Mouse (Mus musculus) cerebellum, adult 2 months (tissue): ENCODE measurements at regions not wholly inside any gene's neighbourhood (a gene's known extent, or its start where the extent isn't known, plus 50 kb on each side); places are given as distances from the start of the nearest gene placed in this dataset.
A peak's percentile ranks its signal among the peaks of the same experiment; 100 is the strongest.

Source experiments
- DNase-seq, 2 experiments: peaks; one replicate each; pipeline ENCODE4 v3.0.0; 2021
- H3K27ac ChIP-seq: fragments of 200-500 bp; 2 replicates; pipeline ENCODE4 v1.5.1; 2012; ENCODE audit warnings: low read length, control low read depth, inconsistent platforms; ENCODE audit not compliant: insufficient read depth
- H3K27me3 ChIP-seq: fragments of 200-500 bp; 2 replicates; pipeline ENCODE4 v1.6.1; 2012; ENCODE audit warnings: inconsistent platforms, mild to moderate bottlenecking, low read length, moderate library complexity; ENCODE audit not compliant: control insufficient read depth, insufficient read depth
- H3K4me1 ChIP-seq: fragments of 200-500 bp; 2 replicates; pipeline ENCODE4 v1.6.1; 2011; ENCODE audit warnings: low read length; ENCODE audit not compliant: control insufficient read depth, insufficient read depth
- H3K4me3 ChIP-seq: fragments of 200-500 bp; replicated peaks from 2 replicates; pipeline ENCODE3; 2011; ENCODE audit warnings: mild to moderate bottlenecking, low read depth, low read length, control low read depth; ENCODE audit not compliant: insufficient read depth
- CTCF ChIP-seq: fragments of 200-500 bp; IDR thresholded peaks from 2 replicates; pipeline ENCODE4 v1.5.1; 2011; ENCODE audit warnings: low read depth, mild to moderate bottlenecking, control low read depth, low read length, moderate library complexity, borderline replicate concordance; ENCODE audit not compliant: insufficient read depth
- POLR2A ChIP-seq: fragments of 200-500 bp; IDR thresholded peaks from 2 replicates; pipeline ENCODE4 v1.6.1; 2011; ENCODE audit warnings: low read length, control low read depth, borderline replicate concordance; ENCODE audit not compliant: insufficient read depth
- WGBS: fragments of 180-500 bp; shearing (Covaris S2); methylation state at CpG from one replicate; pipeline ENCODE4 v1.1.7; 2018; 5-methylcytosine and 5-hydroxymethylcytosine counted together

DNA sequence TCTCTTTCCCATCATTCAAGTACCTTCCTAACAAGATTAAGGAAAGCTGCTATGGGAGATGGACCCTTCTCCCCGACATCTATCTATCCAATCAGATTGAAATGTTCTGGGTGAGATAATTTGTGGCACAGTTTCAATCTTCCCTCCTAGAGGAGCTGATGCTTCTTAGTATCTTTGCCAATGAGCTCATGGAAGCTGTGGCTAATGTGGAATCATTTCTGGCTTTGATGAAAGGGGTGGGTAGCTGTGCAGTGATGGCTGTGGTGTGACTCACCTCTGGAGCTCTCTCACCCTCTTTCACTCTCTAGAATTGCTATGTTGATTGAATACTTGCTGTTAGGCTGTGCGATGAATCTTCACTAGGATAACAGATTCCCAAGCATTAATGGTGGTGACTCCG lies 411.1 kb upstream of the Slc30a5 start:
- Histone ChIP-seq H3K27me3 (no peaks in the 10 kb centered on the region), H3K4me1 (no peaks in the 10 kb centered on the region), H3K27ac (no peak overlapping the region), H3K4me3 (no peak overlapping the region)
- TF ChIP-seq POLR2A: no peak
- WGBS: 74% methylated on average over 3 of the region's 3 CpGs
- no peak for DNase-seq

DNA sequence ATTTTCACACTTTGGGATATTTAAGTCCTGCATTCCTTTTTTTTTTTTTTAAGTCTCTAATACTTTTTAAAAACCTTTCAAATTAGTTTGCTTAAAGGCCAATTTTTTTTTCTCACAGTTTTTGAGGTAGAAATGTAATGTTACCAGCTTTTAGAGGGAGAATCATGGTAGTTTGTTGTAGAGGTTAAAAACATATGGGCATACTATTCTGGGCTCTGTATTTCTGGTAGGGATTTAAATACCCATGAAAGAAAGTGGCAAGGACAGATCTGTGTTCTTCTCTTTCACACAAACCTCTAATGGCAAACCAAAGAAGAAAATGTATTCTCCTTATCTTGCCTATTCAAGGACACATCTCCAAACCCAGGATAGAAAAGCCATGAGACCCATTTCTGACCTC lies 405.6 kb upstream of the Slc30a5 start:
- H3K4me1 ChIP-seq: peaks cover 9% of the 10 kb centered on the region; the same call in 1 of the 2 replicates
- no peak overlapping the region for H3K27ac ChIP-seq
- no peaks in the 10 kb centered on the region for H3K27me3 ChIP-seq
- TF ChIP-seq POLR2A (no peak), CTCF (no peak)
- H3K4me3 ChIP-seq: no peak overlapping the region
- no peak for DNase-seq

DNA sequence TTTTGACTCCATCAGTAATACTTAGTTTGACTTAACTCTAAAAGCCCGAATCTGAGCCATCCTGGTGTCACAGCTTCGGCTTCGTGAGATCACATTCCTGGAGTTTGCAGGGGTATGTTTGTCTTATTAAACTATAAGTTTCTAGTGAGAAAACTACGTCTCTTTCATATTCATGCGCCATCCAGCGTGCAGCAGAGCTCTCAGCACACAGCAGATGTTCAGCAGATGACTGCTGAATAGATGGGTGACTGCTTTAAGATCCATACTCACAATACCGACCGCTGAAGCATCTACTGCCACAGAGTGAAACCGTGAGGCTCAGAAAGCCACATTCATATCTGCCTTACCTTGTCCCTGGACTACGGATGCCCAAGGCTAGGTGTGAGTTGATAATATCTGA lies 403.8 kb upstream of the Slc30a5 start:
- no peak overlapping the region for H3K27ac ChIP-seq
- DNase-seq: no peak
- no peak for TF ChIP-seq POLR2A
- TF ChIP-seq CTCF: no peak
- 80% methylated on average over 10 of the region's 10 CpGs for WGBS
- H3K4me1 ChIP-seq: peaks cover 23% of the 10 kb centered on the region; the same call in 1 of the 2 replicates
- no peaks in the 10 kb centered on the region for H3K27me3 ChIP-seq
- H3K4me3 ChIP-seq: no peak overlapping the region

DNA sequence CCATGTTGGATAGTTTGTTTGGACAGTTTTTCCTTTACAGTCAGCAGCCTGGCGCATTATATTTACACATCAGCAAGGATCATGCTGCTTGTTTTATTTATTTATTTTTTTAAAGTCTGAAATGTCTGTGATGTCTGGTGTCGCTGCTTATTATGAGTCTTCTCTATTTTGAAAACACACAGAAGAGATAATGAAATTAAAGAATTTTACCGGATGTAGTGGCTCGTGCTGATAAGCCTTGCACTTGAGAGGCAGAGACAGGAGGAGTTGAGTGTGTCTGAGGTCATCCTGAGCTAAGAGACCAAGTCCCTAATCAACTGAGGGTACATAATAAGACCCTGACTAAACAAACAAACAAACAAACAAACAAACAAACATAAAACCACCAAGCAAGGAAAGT lies 402.6 kb upstream of the Slc30a5 start:
- WGBS: 98% methylated on average over 4 of the region's 4 CpGs
- Histone ChIP-seq H3K4me3 (no peak overlapping the region), H3K4me1 (peaks cover 25% of the 10 kb centered on the region), H3K27me3 (no peaks in the 10 kb centered on the region), H3K27ac (no peak overlapping the region)
- no peak for DNase-seq
- TF ChIP-seq POLR2A (no peak), CTCF (no peak)

DNA sequence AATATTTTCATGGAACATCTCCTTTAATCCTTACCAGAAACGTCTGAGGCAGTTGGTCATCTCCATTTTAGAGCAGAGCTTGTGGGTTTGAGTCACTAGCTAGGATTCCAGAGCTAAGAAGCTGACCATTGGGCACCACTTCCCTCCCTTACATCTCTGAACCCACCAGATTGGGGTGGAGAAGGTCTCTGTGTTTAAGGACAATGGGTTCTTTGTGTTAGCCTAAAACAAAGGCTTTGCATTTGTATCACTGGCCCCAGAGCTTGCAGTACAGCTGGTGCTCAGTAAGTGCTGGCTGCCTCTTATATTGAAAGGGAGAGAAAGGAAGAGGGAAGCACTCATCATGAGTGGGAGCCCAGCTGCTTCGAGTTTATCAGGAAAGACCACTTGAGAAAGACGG lies 401.9 kb upstream of the Slc30a5 start:
- DNase-seq: peak in 1 of 2 experiments; percentile 28
- 31% methylated on average over 3 of the region's 3 CpGs for WGBS
- Histone ChIP-seq H3K27ac (peak overlapping the region; percentile 55), H3K4me3 (no peak overlapping the region), H3K27me3 (no peaks in the 10 kb centered on the region), H3K4me1 (peaks cover 28% of the 10 kb centered on the region)
- TF ChIP-seq CTCF (no peak), POLR2A (no peak)

DNA sequence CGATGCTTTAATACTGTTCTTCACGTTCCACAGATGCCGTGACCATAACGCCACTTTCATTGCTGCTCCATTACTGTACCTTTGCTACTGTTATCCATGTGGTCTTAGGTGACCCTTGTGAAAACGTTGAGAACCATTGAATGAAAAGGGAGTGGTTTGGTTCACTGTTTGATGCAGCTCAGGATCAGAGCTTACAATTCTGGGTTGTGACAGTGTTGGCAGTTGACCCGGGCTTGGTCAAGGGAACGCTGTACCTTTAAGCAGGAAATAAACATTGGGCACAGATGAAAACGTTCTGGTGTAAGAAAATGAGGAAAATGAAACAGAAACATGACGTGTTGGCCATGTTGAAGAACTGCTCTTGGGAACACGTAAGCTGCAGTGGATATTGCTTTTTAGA lies 401.3 kb upstream of the Slc30a5 start:
- peaks cover 31% of the 10 kb centered on the region for H3K4me1 ChIP-seq
- TF ChIP-seq CTCF: no peak
- H3K27me3 ChIP-seq: no peaks in the 10 kb centered on the region
- no peak overlapping the region for H3K4me3 ChIP-seq
- peak in 1 of 2 experiments; percentile 52 for DNase-seq
- peak overlapping the region; percentile 95 for H3K27ac ChIP-seq
- WGBS: 42% methylated on average over 10 of the region's 10 CpGs

DNA sequence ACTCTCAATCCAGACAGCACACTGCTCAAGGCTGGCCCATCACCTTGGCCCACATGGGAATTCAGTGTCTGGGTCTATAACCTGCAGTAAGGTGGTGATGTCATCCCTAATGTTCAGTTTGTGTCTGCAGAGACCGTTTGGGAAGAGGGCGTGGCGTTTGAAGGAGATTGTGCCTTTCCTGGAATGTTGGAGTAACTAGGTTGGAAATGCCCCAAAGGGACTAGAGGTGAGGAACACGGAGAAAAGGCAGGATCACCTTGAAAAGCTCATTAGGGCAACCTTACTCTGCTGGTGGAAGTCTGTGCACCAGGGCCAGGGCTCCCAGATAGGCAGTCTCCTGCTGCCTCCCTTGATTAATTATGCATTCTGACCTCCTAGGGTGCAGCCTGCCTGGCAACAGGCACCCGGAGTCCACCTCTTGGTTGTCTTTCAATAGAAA lies 400.6 kb upstream of the Slc30a5 start:
- peak; percentile 88 to 93 for DNase-seq
- TF ChIP-seq CTCF: no peak
- Histone ChIP-seq H3K27me3 (no peaks in the 10 kb centered on the region), H3K4me1 (peaks cover 31% of the 10 kb centered on the region), H3K4me3 (no peak overlapping the region), H3K27ac (peak overlapping the region; percentile 95)
- 4% methylated on average over 5 of the region's 5 CpGs for WGBS

DNA sequence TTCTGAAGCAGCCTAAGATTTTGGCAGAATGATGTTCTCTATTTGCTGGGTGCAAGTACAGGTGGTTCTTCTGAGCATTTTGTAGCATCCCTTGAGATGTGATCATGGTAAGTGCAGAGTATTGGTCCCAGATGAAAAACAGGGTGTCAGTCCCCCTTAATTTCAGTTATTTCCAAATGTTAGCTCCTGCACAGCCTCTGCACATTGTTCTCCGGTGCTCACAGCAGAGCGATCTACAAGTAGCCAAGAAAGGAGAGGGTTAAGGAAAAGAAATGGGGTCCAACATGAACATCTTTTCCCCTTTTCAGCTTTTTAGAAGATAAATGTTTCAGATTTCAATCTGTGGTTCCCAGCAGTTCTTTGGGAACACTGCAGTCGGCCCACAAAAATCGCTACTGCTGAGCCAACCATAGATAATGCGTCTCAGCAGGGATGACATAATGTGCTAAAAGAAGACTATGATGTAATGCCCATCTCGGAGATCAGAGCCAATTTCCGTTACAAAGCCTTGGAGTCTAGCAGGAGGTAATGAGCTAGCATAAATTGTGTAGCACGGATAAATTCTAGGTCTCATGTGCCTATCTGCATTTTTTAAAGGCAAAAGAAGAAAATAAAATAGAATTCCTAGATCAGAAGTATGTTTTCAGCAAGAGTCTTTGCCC lies 400.1 kb upstream of the Slc30a5 start:
- TF ChIP-seq POLR2A: peak; percentile 27; the same call in 1 of the 2 replicates
- TF ChIP-seq CTCF: no peak
- DNase-seq: peak; percentile 76 to 96
- peak overlapping the region; percentile 95 for H3K27ac ChIP-seq
- peaks cover 31% of the 10 kb centered on the region for H3K4me1 ChIP-seq
- H3K27me3 ChIP-seq: no peaks in the 10 kb centered on the region
- no peak overlapping the region for H3K4me3 ChIP-seq
- 3% methylated on average over 8 of the region's 8 CpGs for WGBS

DNA sequence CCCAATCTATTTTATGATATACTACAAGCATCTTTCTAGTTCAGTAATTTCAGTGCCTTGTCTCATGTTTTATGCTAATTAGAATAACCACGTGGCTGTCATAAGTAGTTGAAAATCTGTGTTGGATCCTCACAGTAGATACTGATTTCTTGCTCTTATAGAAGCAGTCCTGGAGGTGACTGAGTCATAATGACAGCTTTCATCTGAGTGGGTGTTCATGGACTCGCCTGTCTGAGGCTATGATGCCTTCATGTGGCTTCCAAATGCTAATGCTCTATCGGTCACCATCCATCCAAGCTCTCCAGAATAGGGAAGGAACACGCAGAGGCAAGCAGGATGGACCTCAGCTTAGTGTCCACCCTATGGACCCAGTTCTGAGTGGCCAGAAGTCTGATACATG lies 396.6 kb upstream of the Slc30a5 start:
- TF ChIP-seq POLR2A (no peak), CTCF (no peak)
- no peak for DNase-seq
- Histone ChIP-seq H3K4me3 (no peak overlapping the region), H3K4me1 (peaks cover 31% of the 10 kb centered on the region), H3K27ac (no peak overlapping the region), H3K27me3 (no peaks in the 10 kb centered on the region)
- WGBS: 40% methylated on average over 4 of the region's 4 CpGs
